Mouse (Mus musculus) stomach, postnatal 0 days (tissue): ENCODE measurements around the gene Epha4.

Experiments used
- CTCF ChIP-seq: IDR thresholded peaks from 2 replicates; pipeline ENCODE4 v1.5.1; 2016; ENCODE audit warnings: antibody characterized with exemption, low read depth, mild to moderate bottlenecking, moderate library complexity
- EP300 ChIP-seq: optimal IDR thresholded peaks from 2 replicates; pipeline ENCODE3; 2016; ENCODE audit warnings: antibody characterized with exemption

DNA sequence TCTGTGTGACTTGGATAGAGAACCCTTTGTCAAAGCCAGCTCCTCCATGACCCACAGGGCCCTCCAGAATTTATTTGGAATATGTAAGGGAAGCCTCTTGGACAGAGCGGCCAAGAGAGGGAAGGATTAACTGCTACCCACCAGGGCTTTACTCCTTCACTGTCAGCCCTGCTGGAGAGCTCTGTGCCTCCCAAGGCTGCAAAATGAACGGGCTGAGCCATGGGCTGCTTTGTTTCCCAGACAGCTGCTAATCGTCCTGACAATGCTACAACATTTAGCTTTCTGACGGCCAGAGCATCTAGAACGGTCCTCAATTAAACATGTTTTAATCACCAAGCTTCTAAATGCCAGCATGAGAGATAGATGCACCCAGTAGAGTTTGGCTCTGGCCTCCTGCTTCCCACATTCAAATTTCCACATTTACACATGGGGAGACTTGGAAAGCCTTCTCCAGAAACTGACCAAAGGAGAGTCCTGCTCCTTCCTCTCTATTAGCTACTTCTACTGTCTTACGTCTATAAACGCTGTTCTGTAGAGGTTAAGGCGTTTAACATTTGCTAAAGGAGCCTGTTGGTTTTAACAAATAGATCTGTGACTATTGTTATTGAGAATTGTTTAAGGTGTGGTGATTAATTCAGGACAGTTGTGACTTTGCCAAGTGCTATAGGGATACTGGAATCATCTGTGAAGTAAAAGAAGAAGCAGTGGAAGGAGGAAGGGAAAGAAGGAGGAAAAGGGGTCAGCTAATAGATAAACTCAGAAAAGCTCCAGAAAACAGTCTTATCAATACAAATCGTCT lies 101.8 kb downstream of the Epha4 start:
- TF ChIP-seq CTCF (no peak), EP300 (no peak)
